Mouse (Mus musculus): ENCODE measurements around the gene Zfp61. TPM values are rescaled to one million over a fixed set of nuclear protein-coding genes. Genes with fewer than 3 reads are reported as not detected.
A peak's percentile ranks its signal among the peaks of the same experiment; 100 is the strongest.

Gene Zfp61
- polyA plus RNA-seq, 1 experiment from 2014 or later: 21.7 TPM

DNA sequence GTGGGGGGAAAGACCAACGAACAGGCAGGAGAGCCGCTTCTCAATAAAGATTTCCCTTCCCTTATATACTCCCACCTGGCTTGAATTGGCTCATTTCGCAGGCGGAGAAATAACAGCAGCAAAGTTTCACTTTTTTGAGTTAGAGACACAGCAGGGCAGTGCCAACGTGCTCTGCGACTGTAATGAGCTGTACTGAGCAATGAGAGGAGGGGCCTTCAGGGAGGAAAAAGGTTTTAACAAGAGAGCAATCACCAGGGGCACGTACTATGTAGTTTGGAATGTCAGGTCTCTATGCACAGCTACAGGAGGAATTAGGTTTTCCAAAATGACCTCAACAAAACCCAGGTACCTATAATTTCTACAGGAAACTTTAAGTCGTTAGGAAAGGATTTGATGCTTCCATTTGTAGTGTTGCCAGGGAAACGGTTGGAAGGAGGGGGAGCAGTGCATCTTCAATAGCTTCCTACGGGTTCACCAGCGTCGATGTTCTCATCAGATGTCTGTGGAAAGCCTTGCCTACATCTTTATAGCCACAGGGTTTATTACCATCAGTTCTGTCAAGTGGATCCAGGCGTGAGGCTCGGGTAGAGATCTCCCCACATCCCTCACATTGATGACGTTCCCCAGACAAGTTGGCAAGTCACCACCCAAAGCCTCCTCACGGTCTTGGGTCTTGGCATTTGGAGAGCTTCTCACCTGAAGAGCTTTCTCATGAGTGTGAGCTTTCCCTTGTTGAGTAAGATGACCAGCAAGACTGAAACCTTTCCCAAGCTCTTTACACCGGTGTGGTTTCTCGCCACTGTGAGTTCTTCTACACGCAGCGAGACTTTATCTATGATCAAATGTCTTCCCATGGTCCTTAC is 25.5 kb upstream of the Zfp61 start:
- Histone ChIP-seq H3K4me1 (ENCODE audit: control insufficient read depth, insufficient read depth, low read length) (no peaks in the 10 kb centered on the region), H3K27me3 (replicated peaks; ENCODE audit: control insufficient read depth, insufficient read depth, low read length) (peaks cover 3% of the 10 kb centered on the region; the same call in 1 of the 2 replicates), H3K27ac (ENCODE audit: low read length) (no peak overlapping the region), H3K9ac (ENCODE audit: low read depth, low read length) (no peak overlapping the region), H3K4me2 (ENCODE audit: low read depth, low read length) (peak overlapping the region; percentile 36; the same call in 1 of the 2 replicates), H3K4me3 (ENCODE audit: low read length) (0 out of 2 replicates have a peak overlapping the region, but pooled peaks have one; percentile 9), H3K9me3 (ENCODE audit: control insufficient read depth, low read length) (peaks cover 14% of the 10 kb centered on the region), H3K36me3 (ENCODE audit: control insufficient read depth, insufficient read depth, low read length) (no peaks in the 10 kb centered on the region)
- no peak for ATAC-seq
- 49% methylated on average over 20 of the region's 20 CpGs for WGBS

- 10% methylated on average over 13 of the region's 13 CpGs for WGBS
- peak overlapping the region; percentile 9 for H3K4me3 ChIP-seq (ENCODE audit: low read length)
- 0 out of 2 replicates have a peak overlapping the region, but pooled peaks have one; percentile 30 for H3K9ac ChIP-seq (ENCODE audit: low read depth, low read length)
- no peaks in the 10 kb centered on the region for H3K36me3 ChIP-seq (ENCODE audit: control insufficient read depth, insufficient read depth, low read length)
- H3K4me2 ChIP-seq (ENCODE audit: low read depth, low read length): peak overlapping the region; percentile 36
- no peaks in the 10 kb centered on the region for H3K4me1 ChIP-seq (ENCODE audit: control insufficient read depth, insufficient read depth, low read length)
- peaks cover 3% of the 10 kb centered on the region; the same call in 1 of the 2 replicates for H3K27me3 ChIP-seq (replicated peaks; ENCODE audit: control insufficient read depth, insufficient read depth, low read length)
- no peak overlapping the region for H3K27ac ChIP-seq (ENCODE audit: low read length)
- peaks cover 14% of the 10 kb centered on the region for H3K9me3 ChIP-seq (ENCODE audit: control insufficient read depth, low read length)
- ATAC-seq: peak; percentile 37; the same call in 1 of the 2 replicates
These were observed 24.7 kb upstream of the Zfp61 start for GRCm38 (mm10) chr7:24325675-24326128.

DNA sequence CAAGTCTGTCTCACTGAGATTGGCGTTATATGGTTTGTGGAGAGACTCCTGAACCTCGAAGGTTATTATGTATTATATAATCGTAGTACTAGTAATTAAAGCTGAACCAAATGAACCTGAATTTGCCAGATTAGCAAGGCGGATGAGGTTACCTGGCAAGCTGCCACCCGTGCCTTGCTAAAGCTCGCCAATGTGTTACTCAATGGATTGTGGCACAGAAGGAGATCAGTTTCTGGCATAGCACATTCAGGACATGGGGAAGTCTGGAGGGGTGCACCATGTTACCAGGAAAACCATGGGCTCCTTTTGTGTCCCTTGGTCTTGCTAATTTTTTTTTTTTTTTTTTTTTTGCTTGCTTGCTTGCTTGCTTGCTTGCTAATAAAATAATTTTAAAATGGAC is 24.2 kb upstream of the Zfp61 start:
- H3K9me3 ChIP-seq (ENCODE audit: control insufficient read depth, low read length): peaks cover 14% of the 10 kb centered on the region
- H3K4me1 ChIP-seq (ENCODE audit: control insufficient read depth, insufficient read depth, low read length): no peaks in the 10 kb centered on the region
- H3K36me3 ChIP-seq (ENCODE audit: control insufficient read depth, insufficient read depth, low read length): no peaks in the 10 kb centered on the region
- H3K9ac ChIP-seq (ENCODE audit: low read depth, low read length): no peak overlapping the region
- ATAC-seq: no peak
- no peak overlapping the region for H3K4me2 ChIP-seq (ENCODE audit: low read depth, low read length)
- whole genome bisulfite sequencing: 80% methylated on average over 6 of the region's 6 CpGs
- H3K4me3 ChIP-seq (ENCODE audit: low read length): no peak overlapping the region
- no peak overlapping the region for H3K27ac ChIP-seq (ENCODE audit: low read length)
- peaks cover 3% of the 10 kb centered on the region; the same call in 1 of the 2 replicates for H3K27me3 ChIP-seq (replicated peaks; ENCODE audit: control insufficient read depth, insufficient read depth, low read length)

GRCm38 (mm10) chr7:24322593-24322992 is 21.6 kb upstream of the Zfp61 start:
- Histone ChIP-seq H3K4me2 (ENCODE audit: low read depth, low read length) (no peak overlapping the region), H3K27ac (ENCODE audit: low read length) (no peak overlapping the region), H3K9me3 (ENCODE audit: control insufficient read depth, low read length) (peaks cover 14% of the 10 kb centered on the region), H3K9ac (ENCODE audit: low read depth, low read length) (no peak overlapping the region), H3K4me1 (ENCODE audit: control insufficient read depth, insufficient read depth, low read length) (no peaks in the 10 kb centered on the region), H3K4me3 (ENCODE audit: low read length) (no peak overlapping the region), H3K36me3 (ENCODE audit: control insufficient read depth, insufficient read depth, low read length) (no peaks in the 10 kb centered on the region), H3K27me3 (replicated peaks; ENCODE audit: control insufficient read depth, insufficient read depth, low read length) (peaks cover 3% of the 10 kb centered on the region; the same call in 1 of the 2 replicates)
- 67% methylated on average over 4 of the region's 4 CpGs for WGBS
- no peak for ATAC-seq

GRCm38 (mm10) chr7:24318942-24319341 is 17.9 kb upstream of the Zfp61 start:
- Histone ChIP-seq H3K4me1 (ENCODE audit: control insufficient read depth, insufficient read depth, low read length) (no peaks in the 10 kb centered on the region), H3K27me3 (replicated peaks; ENCODE audit: control insufficient read depth, insufficient read depth, low read length) (no peaks in the 10 kb centered on the region), H3K36me3 (ENCODE audit: control insufficient read depth, insufficient read depth, low read length) (no peaks in the 10 kb centered on the region), H3K9me3 (ENCODE audit: control insufficient read depth, low read length) (peaks cover 3% of the 10 kb centered on the region; the same call in 1 of the 2 replicates), H3K4me3 (ENCODE audit: low read length) (no peak overlapping the region), H3K27ac (ENCODE audit: low read length) (no peak overlapping the region), H3K4me2 (ENCODE audit: low read depth, low read length) (no peak overlapping the region), H3K9ac (ENCODE audit: low read depth, low read length) (no peak overlapping the region)
- no peak for ATAC-seq
- 66% methylated on average over 6 of the region's 6 CpGs for WGBS

- H3K4me2 ChIP-seq (ENCODE audit: low read depth, low read length): peak within 1 kb of the TSS; percentile 83
- peak within 1 kb of the TSS; percentile 72 for H3K27ac ChIP-seq (ENCODE audit: low read length)
- no peaks in the 10 kb centered on the region for H3K27me3 ChIP-seq (replicated peaks; ENCODE audit: control insufficient read depth, insufficient read depth, low read length)
- H3K4me3 ChIP-seq (ENCODE audit: low read length): peak within 1 kb of the TSS; percentile 69
- no peaks in the 10 kb centered on the region for H3K4me1 ChIP-seq (ENCODE audit: control insufficient read depth, insufficient read depth, low read length)
- H3K9ac ChIP-seq (ENCODE audit: low read depth, low read length): peak within 1 kb of the TSS; percentile 74
- peak; percentile 97 for ATAC-seq
- H3K36me3 ChIP-seq (ENCODE audit: control insufficient read depth, insufficient read depth, low read length): no peaks in the 10 kb centered on the region
- under 1% methylated on average over 33 of the region's 33 CpGs for WGBS
- H3K9me3 ChIP-seq (ENCODE audit: control insufficient read depth, low read length): no peaks in the 10 kb centered on the region
These were observed 15.6 kb upstream of the Zfp61 start, which contains the start of gene Zfp94 for GRCm38 (mm10) chr7:24316567-24317092. Gene Zfp94, minus strand, starts transcription at chr7:24316666.

DNA sequence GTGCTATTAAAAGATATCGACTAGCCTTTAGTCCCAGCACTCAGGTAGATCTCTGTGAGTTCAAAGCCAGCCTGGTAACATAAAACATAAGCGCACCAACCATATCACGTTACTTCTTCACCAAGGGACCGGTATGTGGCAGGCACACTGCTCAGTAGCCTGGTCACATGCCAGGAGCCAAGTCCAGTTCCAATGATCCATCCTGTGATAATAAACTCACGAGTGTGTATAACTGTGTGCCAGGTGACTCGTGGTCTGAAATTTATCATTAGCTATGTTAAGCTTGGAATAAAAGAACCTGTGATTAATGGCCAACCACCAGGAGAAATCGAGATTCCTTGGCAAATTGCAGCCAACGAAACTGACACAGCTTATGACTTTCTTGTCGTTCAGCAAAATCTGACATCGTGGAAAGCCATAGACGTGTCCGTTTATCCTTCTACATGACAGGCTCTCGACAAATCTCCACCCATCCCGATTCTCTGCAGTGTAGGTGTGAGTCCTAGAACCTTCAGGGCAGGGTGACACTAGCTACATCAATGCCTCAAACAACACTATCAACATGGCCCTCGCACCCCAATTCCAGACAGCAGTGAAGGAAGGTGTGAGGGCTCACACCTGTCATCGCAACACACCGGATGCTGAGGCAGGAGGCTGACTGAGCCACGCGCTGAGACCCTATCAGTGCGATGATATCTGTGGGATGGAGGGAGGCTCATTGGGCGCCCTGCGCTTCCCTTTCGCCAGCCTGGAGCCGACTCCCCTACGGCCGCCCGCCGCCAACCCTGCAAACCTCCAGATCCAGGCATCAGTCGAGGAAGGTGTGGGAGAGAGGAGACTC is 14.9 kb upstream of the Zfp61 start:
- Histone ChIP-seq H3K36me3 (ENCODE audit: control insufficient read depth, insufficient read depth, low read length) (no peaks in the 10 kb centered on the region), H3K4me1 (ENCODE audit: control insufficient read depth, insufficient read depth, low read length) (no peaks in the 10 kb centered on the region), H3K9me3 (ENCODE audit: control insufficient read depth, low read length) (no peaks in the 10 kb centered on the region), H3K4me2 (ENCODE audit: low read depth, low read length) (peak overlapping the region; percentile 83), H3K27me3 (replicated peaks; ENCODE audit: control insufficient read depth, insufficient read depth, low read length) (no peaks in the 10 kb centered on the region), H3K27ac (ENCODE audit: low read length) (0 out of 2 replicates have a peak overlapping the region, but pooled peaks have one; percentile 7), H3K4me3 (ENCODE audit: low read length) (peak overlapping the region; percentile 69), H3K9ac (ENCODE audit: low read depth, low read length) (peak overlapping the region; percentile 74)
- no peak for ATAC-seq
- WGBS: 26% methylated on average over 29 of the region's 29 CpGs

GRCm38 (mm10) chr7:24299823-24300481 is 1.1 kb downstream of the Zfp61 start:
- Histone ChIP-seq H3K4me2 (ENCODE audit: low read depth, low read length) (peak overlapping the region; percentile 83), H3K27me3 (replicated peaks; ENCODE audit: control insufficient read depth, insufficient read depth, low read length) (no peaks in the 10 kb centered on the region), H3K27ac (ENCODE audit: low read length) (peak overlapping the region; percentile 93), H3K4me3 (ENCODE audit: low read length) (peak overlapping the region; percentile 85), H3K9me3 (ENCODE audit: control insufficient read depth, low read length) (no peaks in the 10 kb centered on the region), H3K9ac (ENCODE audit: low read depth, low read length) (peak overlapping the region; percentile 65), H3K36me3 (ENCODE audit: control insufficient read depth, insufficient read depth, low read length) (peaks cover 9% of the 10 kb centered on the region; the same call in 1 of the 2 replicates), H3K4me1 (ENCODE audit: control insufficient read depth, insufficient read depth, low read length) (peaks cover 11% of the 10 kb centered on the region; the same call in 1 of the 2 replicates)
- WGBS: 3% methylated on average over 18 of the region's 18 CpGs
- ATAC-seq: peak; percentile 16

Measured in intestine, embryonic 16.5 days (tissue).